Mouse (Mus musculus) adrenal gland, postnatal 10 days (tissue): ENCODE data around the gene Gm1043. TPM values are rescaled to one million over a fixed set of nuclear protein-coding genes. Genes with fewer than 3 reads are reported as not detected.

ENCODE experiments used
- DNase-seq: peaks from one replicate; pipeline ENCODE4 v3.0.0; 2021; ENCODE audit warnings: mixed read lengths
- total RNA-seq, 2 experiments: library from RNA; stranded (reverse); gene quantifications; 2 replicates each; pipeline ENCODE4 v1.2.3; 2021

Gene Gm1043
- total RNA-seq, 2 experiments from 2014 or later, result 0.60 to 0.67 TPM

GRCm38 (mm10) chr5:37202285-37202684, 117.1 kb downstream of the Gm1043 start:
- no peak for DNase-seq

- no peak for DNase-seq
Observed at GRCm38 (mm10) chr5:37204886-37205285, 119.7 kb downstream of the Gm1043 start.

GRCm38 (mm10) chr5:37205420-37205819, 120.2 kb downstream of the Gm1043 start:
- no peak for DNase-seq

- no peak for DNase-seq
Observed at GRCm38 (mm10) chr5:37206364-37206763, 121.2 kb downstream of the Gm1043 start.

- no peak for DNase-seq
Observed at GRCm38 (mm10) chr5:37212938-37213708, 128.0 kb downstream of the Gm1043 start.

GRCm38 (mm10) chr5:37213709-37214103, 128.5 kb downstream of the Gm1043 start:
- no peak for DNase-seq

- no peak for DNase-seq
Observed at GRCm38 (mm10) chr5:37214614-37215013, 129.4 kb downstream of the Gm1043 start.

GRCm38 (mm10) chr5:37215276-37215675, 130.1 kb downstream of the Gm1043 start:
- peak; percentile 39 for DNase-seq

GRCm38 (mm10) chr5:37219615-37220014, 134.4 kb downstream of the Gm1043 start:
- DNase-seq, result no peak

- DNase-seq, result no peak
Observed at GRCm38 (mm10) chr5:37220575-37220974, 135.4 kb downstream of the Gm1043 start.

- DNase-seq, result no peak
Observed at GRCm38 (mm10) chr5:37221563-37221962, 136.4 kb downstream of the Gm1043 start.

- DNase-seq, result no peak
Observed at GRCm38 (mm10) chr5:37222316-37222715, 137.1 kb downstream of the Gm1043 start.

GRCm38 (mm10) chr5:37225708-37226107, 140.5 kb downstream of the Gm1043 start:
- DNase-seq, result no peak

- no peak for DNase-seq
Observed at GRCm38 (mm10) chr5:37227956-37228680, 142.9 kb downstream of the Gm1043 start.

GRCm38 (mm10) chr5:37228894-37229293, 143.7 kb downstream of the Gm1043 start:
- DNase-seq, result no peak

GRCm38 (mm10) chr5:37233010-37233557, 147.9 kb downstream of the Gm1043 start:
- DNase-seq, result no peak

- no peak for DNase-seq
Observed at GRCm38 (mm10) chr5:37238654-37239053, 153.5 kb downstream of the Gm1043 start.

- DNase-seq, result peak; percentile 62
Observed at GRCm38 (mm10) chr5:37240550-37240949, 155.4 kb downstream of the Gm1043 start.

GRCm38 (mm10) chr5:37241224-37241623, 156.1 kb downstream of the Gm1043 start:
- DNase-seq, result no peak

- DNase-seq, result peak; percentile 71
Observed at GRCm38 (mm10) chr5:37241651-37242151, 156.5 kb downstream of the Gm1043 start, which contains the start of gene Crmp1. TSS of gene Crmp1 (plus strand) at chr5:37241940.

GRCm38 (mm10) chr5:37242360-37243168, 157.4 kb downstream of the Gm1043 start:
- no peak for DNase-seq
